Mouse (Mus musculus): ENCODE measurements around the gene Klf13. TPM values are rescaled to one million over a fixed set of nuclear protein-coding genes. Genes with fewer than 3 reads are reported as not detected.

Klf13 gene
- polyA plus RNA-seq, 1 experiment from 2014 or later, result 29.6 TPM

DNA sequence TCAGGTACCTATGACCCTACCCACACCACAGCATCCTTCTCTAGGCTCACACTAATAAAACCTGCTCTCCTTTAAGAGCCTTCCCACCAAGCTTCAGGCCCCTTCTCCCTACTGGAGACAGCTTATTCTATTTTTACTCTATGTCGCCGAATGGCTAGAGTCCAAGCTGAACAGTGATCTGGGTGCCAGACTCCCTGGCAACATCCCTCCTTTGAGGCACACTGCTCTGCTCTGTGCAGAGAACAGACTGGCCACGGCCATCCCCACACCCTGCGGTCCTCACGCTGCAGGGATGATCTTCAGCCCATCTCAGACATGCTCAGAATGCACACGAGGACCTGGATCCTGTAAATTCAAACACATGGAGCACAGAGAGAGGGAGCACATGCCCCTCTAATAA, 59.1 kb downstream of the Klf13 start:
- no peaks in the 10 kb centered on the region for H3K9me3 ChIP-seq (replicated peaks)
- WGBS, result 93% methylated on average over 6 of the region's 6 CpGs
- no peak overlapping the region for H3K27ac ChIP-seq (replicated peaks)
- no peak overlapping the region for H3K4me3 ChIP-seq
- DNase-seq (ENCODE audit: low spot score), result no peak
- no peaks in the 10 kb centered on the region for H3K27me3 ChIP-seq (ENCODE audit: low read depth, poor library complexity, severe bottlenecking)
- no peaks in the 10 kb centered on the region for H3K36me3 ChIP-seq
- peaks cover 11% of the 10 kb centered on the region for H3K4me1 ChIP-seq

GRCm38 (mm10) chr7:63877610-63878009, 61.1 kb downstream of the Klf13 start:
- Histone ChIP-seq H3K9me3 (replicated peaks) (no peaks in the 10 kb centered on the region), H3K4me1 (peaks cover 11% of the 10 kb centered on the region), H3K36me3 (no peaks in the 10 kb centered on the region), H3K27me3 (ENCODE audit: low read depth, poor library complexity, severe bottlenecking) (no peaks in the 10 kb centered on the region), H3K4me3 (no peak overlapping the region), H3K27ac (replicated peaks) (no peak overlapping the region)
- 27% methylated on average over 14 of the region's 14 CpGs for WGBS
- no peak for DNase-seq (ENCODE audit: low spot score)

- H3K36me3 ChIP-seq, result no peaks in the 10 kb centered on the region
- H3K27me3 ChIP-seq (ENCODE audit: low read depth, poor library complexity, severe bottlenecking), result no peaks in the 10 kb centered on the region
- H3K27ac ChIP-seq (replicated peaks), result no peak overlapping the region
- H3K4me1 ChIP-seq, result peaks cover 11% of the 10 kb centered on the region
- no peaks in the 10 kb centered on the region for H3K9me3 ChIP-seq (replicated peaks)
- DNase-seq (ENCODE audit: low spot score), result no peak
- 88% methylated on average over 2 of the region's 2 CpGs for WGBS
- no peak overlapping the region for H3K4me3 ChIP-seq
Measured at GRCm38 (mm10) chr7:63876640-63877039, 62.1 kb downstream of the Klf13 start.

DNA sequence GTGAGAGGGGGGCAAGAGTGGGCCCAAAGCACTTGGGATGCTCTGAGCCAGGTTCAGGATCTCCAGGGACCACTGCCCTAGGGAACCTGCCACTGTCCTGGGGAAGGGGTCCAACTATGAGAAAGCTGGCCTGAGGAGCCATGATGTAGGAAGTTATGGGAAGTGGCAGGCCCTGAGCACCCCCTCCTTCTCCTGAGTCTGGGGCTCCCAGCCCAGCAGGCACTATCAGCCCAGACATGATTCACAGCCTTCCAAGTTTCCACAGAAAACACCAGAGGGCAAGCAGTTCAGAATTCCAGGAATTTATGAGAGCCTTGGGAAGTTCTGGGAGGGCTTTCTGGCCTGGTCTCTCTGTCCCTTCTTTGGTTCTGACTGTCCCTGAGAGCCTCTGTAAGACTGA, 63.0 kb downstream of the Klf13 start:
- H3K4me1 ChIP-seq, result peaks cover 11% of the 10 kb centered on the region
- H3K4me3 ChIP-seq, result no peak overlapping the region
- H3K36me3 ChIP-seq, result no peaks in the 10 kb centered on the region
- no peaks in the 10 kb centered on the region for H3K27me3 ChIP-seq (ENCODE audit: low read depth, poor library complexity, severe bottlenecking)
- H3K9me3 ChIP-seq (replicated peaks), result no peaks in the 10 kb centered on the region
- no peak overlapping the region for H3K27ac ChIP-seq (replicated peaks)
- no peak for DNase-seq (ENCODE audit: low spot score)

DNA sequence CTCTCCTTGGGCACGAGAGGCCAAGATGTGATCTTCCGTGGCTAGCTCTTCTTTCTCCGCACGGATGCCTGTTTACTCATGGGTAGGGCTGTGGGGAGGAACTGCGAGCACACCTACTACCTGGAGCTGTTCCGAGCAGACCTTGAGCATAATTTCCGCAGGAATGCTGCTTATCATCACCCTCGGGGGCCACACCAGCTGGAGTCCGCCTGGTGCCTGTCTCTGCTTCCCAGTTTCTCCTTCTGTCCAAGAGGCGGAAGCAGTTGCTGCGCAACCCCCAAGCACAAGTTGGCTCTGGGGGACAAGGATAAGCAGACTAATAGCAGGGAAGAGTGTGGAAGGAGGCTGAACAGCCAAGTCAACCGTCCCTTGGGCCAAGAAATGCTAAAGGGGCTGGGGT, 64.8 kb downstream of the Klf13 start:
- no peak for DNase-seq (ENCODE audit: low spot score)
- Histone ChIP-seq H3K4me3 (no peak overlapping the region), H3K27me3 (ENCODE audit: low read depth, poor library complexity, severe bottlenecking) (no peaks in the 10 kb centered on the region), H3K4me1 (peaks cover 11% of the 10 kb centered on the region), H3K36me3 (no peaks in the 10 kb centered on the region), H3K27ac (replicated peaks) (no peak overlapping the region), H3K9me3 (replicated peaks) (no peaks in the 10 kb centered on the region)
- WGBS, result 69% methylated on average over 12 of the region's 12 CpGs

- Histone ChIP-seq H3K4me3 (no peak overlapping the region), H3K36me3 (no peaks in the 10 kb centered on the region), H3K27ac (replicated peaks) (no peak overlapping the region), H3K4me1 (no peaks in the 10 kb centered on the region), H3K27me3 (ENCODE audit: low read depth, poor library complexity, severe bottlenecking) (no peaks in the 10 kb centered on the region), H3K9me3 (replicated peaks) (no peaks in the 10 kb centered on the region)
- 89% methylated on average over 6 of the region's 6 CpGs for WGBS
- DNase-seq (ENCODE audit: low spot score), result no peak
Measured at GRCm38 (mm10) chr7:63871698-63872097, 67.0 kb downstream of the Klf13 start.

- DNase-seq (ENCODE audit: low spot score), result no peak
- no peak overlapping the region for H3K4me3 ChIP-seq
- H3K4me1 ChIP-seq, result no peaks in the 10 kb centered on the region
- no peak overlapping the region for H3K27ac ChIP-seq (replicated peaks)
- no peaks in the 10 kb centered on the region for H3K36me3 ChIP-seq
- H3K9me3 ChIP-seq (replicated peaks), result no peaks in the 10 kb centered on the region
- no peaks in the 10 kb centered on the region for H3K27me3 ChIP-seq (ENCODE audit: low read depth, poor library complexity, severe bottlenecking)
- 56% methylated on average over 6 of the region's 6 CpGs for WGBS
Measured at GRCm38 (mm10) chr7:63868356-63868918, 70.3 kb downstream of the Klf13 start.

GRCm38 (mm10) chr7:63865911-63866310, 72.8 kb downstream of the Klf13 start:
- H3K27me3 ChIP-seq (ENCODE audit: low read depth, poor library complexity, severe bottlenecking), result no peaks in the 10 kb centered on the region
- no peak for DNase-seq (ENCODE audit: low spot score)
- H3K36me3 ChIP-seq, result no peaks in the 10 kb centered on the region
- H3K4me1 ChIP-seq, result no peaks in the 10 kb centered on the region
- no peaks in the 10 kb centered on the region for H3K9me3 ChIP-seq (replicated peaks)
- WGBS, result 93% methylated on average over 4 of the region's 4 CpGs
- H3K27ac ChIP-seq (replicated peaks), result no peak overlapping the region
- H3K4me3 ChIP-seq, result no peak overlapping the region

GRCm38 (mm10) chr7:63863046-63863445, 75.7 kb downstream of the Klf13 start:
- Histone ChIP-seq H3K27ac (replicated peaks) (no peak overlapping the region), H3K9me3 (replicated peaks) (no peaks in the 10 kb centered on the region), H3K4me1 (peaks cover 9% of the 10 kb centered on the region), H3K27me3 (ENCODE audit: low read depth, poor library complexity, severe bottlenecking) (no peaks in the 10 kb centered on the region), H3K4me3 (no peak overlapping the region), H3K36me3 (no peaks in the 10 kb centered on the region)
- DNase-seq (ENCODE audit: low spot score), result no peak
- WGBS, result 83% methylated on average over 1 of the region's 1 CpGs

DNA sequence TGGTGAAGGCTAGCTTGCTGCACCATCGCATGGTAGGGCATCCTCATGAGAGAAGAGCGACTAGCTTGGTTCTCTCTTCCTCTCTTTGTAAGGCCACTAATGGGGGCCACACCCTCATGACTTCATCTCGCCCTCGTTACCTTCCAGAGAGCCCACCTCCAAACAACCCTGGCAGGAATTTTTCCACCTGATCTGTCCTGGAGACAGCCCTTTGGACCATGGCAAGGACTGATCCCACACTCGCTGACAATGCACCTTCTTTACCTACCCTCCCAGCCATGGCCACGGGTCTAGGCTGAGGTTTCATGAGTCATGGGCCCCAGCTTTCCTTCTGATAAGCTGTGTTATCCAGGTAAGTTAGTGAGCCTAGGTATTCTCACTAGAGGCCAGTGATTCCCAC, 77.6 kb downstream of the Klf13 start:
- 93% methylated on average over 6 of the region's 6 CpGs for WGBS
- no peaks in the 10 kb centered on the region for H3K36me3 ChIP-seq

DNA sequence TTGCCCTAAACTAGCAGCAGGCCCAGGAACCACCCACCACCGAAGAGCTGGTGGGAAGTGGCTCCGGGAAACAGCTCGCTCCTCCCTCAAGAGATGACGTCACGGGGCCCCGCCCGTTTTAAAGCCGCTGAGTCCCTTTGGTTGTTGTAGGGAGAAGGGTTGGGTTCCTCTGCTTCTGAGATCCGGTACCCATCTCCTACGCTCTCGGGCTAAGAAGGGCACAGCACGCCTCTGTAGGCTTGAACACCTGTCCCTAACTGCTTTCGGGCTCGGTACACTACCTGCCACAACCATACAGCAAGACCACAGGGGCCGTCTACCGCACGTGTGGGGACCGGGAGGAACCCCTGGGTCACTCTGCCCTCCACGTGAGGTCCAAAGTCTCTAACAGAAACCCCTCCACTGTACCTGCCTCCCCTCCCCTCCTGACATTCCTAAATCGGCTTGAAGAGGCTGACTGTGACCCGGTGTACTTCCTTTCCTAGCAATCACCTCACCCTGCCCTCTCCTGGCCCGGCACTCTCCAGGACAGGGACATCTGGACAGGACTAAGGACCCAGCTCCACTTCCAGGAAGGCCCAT, 80.1 kb downstream of the Klf13 start:
- WGBS, result 7% methylated on average over 22 of the region's 22 CpGs

More for the DNA sequence above, 77.6 kb downstream of the Klf13 start:
- H3K9me3 ChIP-seq (replicated peaks), result no peaks in the 10 kb centered on the region
- no peak overlapping the region for H3K27ac ChIP-seq (replicated peaks)
- 0 out of 2 replicates have a peak, but pooled peaks cover 7% of the 10 kb centered on the region for H3K27me3 ChIP-seq (ENCODE audit: low read depth, poor library complexity, severe bottlenecking)
- H3K4me1 ChIP-seq, result peaks cover 9% of the 10 kb centered on the region
- H3K4me3 ChIP-seq, result no peak overlapping the region
- no peak for DNase-seq (ENCODE audit: low spot score)

DNA sequence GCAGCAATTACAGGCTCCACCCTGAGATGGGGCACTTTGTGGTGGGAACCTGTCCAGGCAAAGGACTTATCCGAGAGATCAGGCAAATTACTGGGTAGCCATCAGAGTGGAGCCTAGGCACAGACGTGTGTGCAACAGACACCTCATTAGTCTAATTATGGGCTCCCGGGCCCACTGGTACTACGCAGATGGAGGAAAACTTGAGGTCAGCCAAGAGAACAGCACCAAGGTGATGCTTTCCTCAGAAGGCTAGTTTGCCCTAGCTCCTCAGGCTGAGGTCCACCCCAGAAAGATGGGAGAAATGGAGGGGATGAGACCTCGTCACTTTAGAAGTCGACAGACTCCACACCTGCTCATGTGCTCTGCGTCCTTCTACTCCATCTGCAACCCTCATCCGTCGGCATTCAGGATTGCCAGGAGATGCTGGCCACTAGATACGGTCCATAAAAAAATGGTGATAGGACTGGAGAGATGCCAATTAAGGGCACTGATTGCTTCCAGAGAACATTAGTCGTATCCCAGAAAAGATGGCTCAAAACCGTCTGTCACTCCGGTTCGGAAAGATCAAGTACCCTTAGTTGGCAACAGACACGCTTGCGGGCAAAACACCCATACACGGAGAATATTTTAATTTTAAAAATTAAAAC, 80.8 kb downstream of the Klf13 start:
- no peak for DNase-seq (ENCODE audit: low spot score)
- no peak overlapping the region for H3K4me3 ChIP-seq
- H3K4me1 ChIP-seq, result peaks cover 9% of the 10 kb centered on the region
- H3K36me3 ChIP-seq, result no peaks in the 10 kb centered on the region
- no peaks in the 10 kb centered on the region for H3K9me3 ChIP-seq (replicated peaks)
- H3K27ac ChIP-seq (replicated peaks), result no peak overlapping the region; the same call in 1 of the 2 replicates
- 0 out of 2 replicates have a peak, but pooled peaks cover 7% of the 10 kb centered on the region for H3K27me3 ChIP-seq (ENCODE audit: low read depth, poor library complexity, severe bottlenecking)
- 90% methylated on average over 17 of the region's 17 CpGs for WGBS

More for the DNA sequence above, 80.1 kb downstream of the Klf13 start:
- H3K4me1 ChIP-seq, result peaks cover 9% of the 10 kb centered on the region
- peak overlapping the region; percentile 72; the same call in 1 of the 2 replicates for H3K27ac ChIP-seq (replicated peaks)
- H3K9me3 ChIP-seq (replicated peaks), result no peaks in the 10 kb centered on the region
- H3K4me3 ChIP-seq, result peak overlapping the region; percentile 55
- peak; percentile 75 for DNase-seq (ENCODE audit: low spot score)
- no peaks in the 10 kb centered on the region for H3K36me3 ChIP-seq
- H3K27me3 ChIP-seq (ENCODE audit: low read depth, poor library complexity, severe bottlenecking), result 0 out of 2 replicates have a peak, but pooled peaks cover 7% of the 10 kb centered on the region

- no peak overlapping the region for H3K27ac ChIP-seq (replicated peaks)
- WGBS, result 81% methylated on average over 4 of the region's 4 CpGs
- H3K9me3 ChIP-seq (replicated peaks), result no peaks in the 10 kb centered on the region
Measured at GRCm38 (mm10) chr7:63855283-63855682, 83.4 kb downstream of the Klf13 start.

More at GRCm38 (mm10) chr7:63855283-63855682, 83.4 kb downstream of the Klf13 start:
- no peaks in the 10 kb centered on the region for H3K36me3 ChIP-seq
- H3K4me3 ChIP-seq, result no peak overlapping the region
- H3K4me1 ChIP-seq, result peaks cover 9% of the 10 kb centered on the region
- H3K27me3 ChIP-seq (ENCODE audit: low read depth, poor library complexity, severe bottlenecking), result 0 out of 2 replicates have a peak, but pooled peaks cover 7% of the 10 kb centered on the region
- peak; percentile 45 for DNase-seq (ENCODE audit: low spot score)
